Mouse (Mus musculus) liver, adult 2 months (tissue): ENCODE measurements around the gene Cacnb4. TPM values are rescaled to one million over a fixed set of nuclear protein-coding genes. Genes with fewer than 3 reads are reported as not detected.

Source experiments
- DNase-seq: peaks from one replicate; pipeline ENCODE4 v3.0.0-alpha.2; 2011; ENCODE audit warnings: low read depth, low spot score; ENCODE audit errors: extremely low read depth
- H3K27ac ChIP-seq: fragments of 200-500 bp; replicated peaks from 2 replicates; pipeline ENCODE4 v1.5.1; 2012; ENCODE audit warnings: low read depth, mild to moderate bottlenecking, control low read depth, inconsistent platforms, low read length; ENCODE audit not compliant: insufficient read depth
- H3K27me3 ChIP-seq: fragments of 200-500 bp; 2 replicates; pipeline ENCODE4 v1.6.1; 2012; ENCODE audit warnings: mild to moderate bottlenecking, moderate library complexity, low read length, inconsistent platforms; ENCODE audit not compliant: control insufficient read depth, insufficient read depth
- H3K36me3 ChIP-seq: fragments of 200-500 bp; 2 replicates; pipeline ENCODE4 v1.6.1; 2012; ENCODE audit warnings: low read length, inconsistent platforms; ENCODE audit not compliant: control insufficient read depth, insufficient read depth
- H3K4me1 ChIP-seq: fragments of 200-500 bp; 2 replicates; pipeline ENCODE4 v1.6.1; 2011; ENCODE audit warnings: low read length; ENCODE audit not compliant: control insufficient read depth, insufficient read depth
- H3K4me3 ChIP-seq: fragments of 200-500 bp; 2 replicates; pipeline ENCODE4 v1.5.1; 2011; ENCODE audit warnings: low read depth, mild to moderate bottlenecking, control low read depth, low read length, moderate library complexity; ENCODE audit not compliant: insufficient read depth
- H3K79me2 ChIP-seq: fragments of 200-500 bp; 2 replicates; pipeline ENCODE4 v1.6.1; 2012; ENCODE audit warnings: inconsistent platforms, mild to moderate bottlenecking, low read length, moderate library complexity; ENCODE audit not compliant: control insufficient read depth, insufficient read depth
- H3K9ac ChIP-seq: fragments of 200-500 bp; 2 replicates; pipeline ENCODE4 v1.6.1; 2012; ENCODE audit warnings: low read depth, mild to moderate bottlenecking, control low read depth, inconsistent platforms, low read length
- CTCF ChIP-seq: fragments of 200-500 bp; IDR thresholded peaks from 2 replicates; pipeline ENCODE4 v1.5.1; 2011; ENCODE audit warnings: low read depth, low read length, control low read depth
- POLR2A ChIP-seq: fragments of 200-500 bp; IDR thresholded peaks from 2 replicates; pipeline ENCODE4 v1.6.1; 2011; ENCODE audit warnings: low read length, control low read depth; ENCODE audit not compliant: insufficient read depth; ENCODE audit errors: extremely low read depth
- WGBS: fragments of 180-500 bp; shearing (Covaris S2); methylation state at CpG from one replicate; pipeline ENCODE4 v1.1.7; 2018; 5-methylcytosine and 5-hydroxymethylcytosine counted together
- polyA plus RNA-seq: library from polyadenylated mRNA; depleted of rRNA; stranded (reverse); fragments of >200 nt; gene quantifications from 2 replicates; pipeline ENCODE4 v1.2.3, GENCODE M21; 2012
- total RNA-seq: library from RNA; depleted of rRNA; stranded (reverse); fragments of >200 nt; gene quantifications from 2 replicates; pipeline ENCODE4 v1.2.3, GENCODE M21; 2014

Cacnb4 gene
- total and polyA plus RNA-seq, 2 experiments = 0.01 TPM; not detected in 1

- H3K9ac ChIP-seq = no peak overlapping the region
- no peak overlapping the region for H3K27ac ChIP-seq
- H3K79me2 ChIP-seq = no peaks in the 10 kb centered on the region
- 6% methylated on average over 6 of the region's 6 CpGs for WGBS
- peaks cover 9% of the 10 kb centered on the region for H3K4me1 ChIP-seq
- H3K4me3 ChIP-seq = no peak overlapping the region
- no peaks in the 10 kb centered on the region for H3K27me3 ChIP-seq
- peak; percentile 91 for DNase-seq
- no peak for TF ChIP-seq POLR2A
- TF ChIP-seq CTCF = no peak
- H3K36me3 ChIP-seq = no peaks in the 10 kb centered on the region
These were observed 238.6 kb downstream of the Cacnb4 start for GRCm38 (mm10) chr2:52438013-52438412.

DNA sequence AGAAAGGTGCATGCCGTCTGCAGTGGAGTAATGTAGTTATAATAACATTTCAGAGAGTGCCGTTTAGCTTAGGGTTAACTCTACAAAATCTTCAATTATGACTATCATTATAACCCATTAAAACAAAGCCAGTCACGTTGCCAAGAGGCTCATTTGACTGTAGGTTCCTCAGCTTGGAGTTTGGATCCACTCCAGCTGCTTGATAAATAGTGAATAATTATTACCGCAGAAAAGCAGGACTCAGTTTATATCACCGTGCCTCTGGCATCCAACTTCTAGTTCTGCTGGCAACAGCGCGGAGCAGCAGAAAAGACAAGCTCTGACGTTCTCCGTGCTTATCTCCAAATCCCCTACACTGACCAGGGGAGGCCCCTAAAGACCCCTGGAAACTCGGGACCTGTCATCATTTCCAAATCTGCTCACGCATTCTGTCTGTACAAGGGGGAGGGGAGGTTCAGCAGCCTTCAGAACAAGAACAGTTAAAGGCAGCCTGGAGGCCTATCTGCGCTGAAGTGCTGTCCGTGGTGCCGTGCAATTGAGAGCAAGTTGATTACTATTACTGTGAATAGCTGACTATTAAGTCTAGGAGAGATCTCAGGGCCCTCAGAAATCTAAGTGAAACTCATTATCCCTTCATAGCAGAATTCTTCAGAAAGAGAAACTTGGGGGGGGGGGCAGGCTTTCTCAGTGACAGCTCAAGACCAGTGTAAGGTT, 240.6 kb downstream of the Cacnb4 start:
- no peak for TF ChIP-seq POLR2A
- TF ChIP-seq CTCF = no peak
- 82% methylated on average over 14 of the region's 14 CpGs for WGBS
- no peaks in the 10 kb centered on the region for H3K36me3 ChIP-seq
- no peak overlapping the region for H3K9ac ChIP-seq
- H3K27ac ChIP-seq = no peak overlapping the region
- no peaks in the 10 kb centered on the region for H3K79me2 ChIP-seq
- DNase-seq = no peak
- no peak overlapping the region for H3K4me3 ChIP-seq
- H3K4me1 ChIP-seq = peaks cover 9% of the 10 kb centered on the region
- no peaks in the 10 kb centered on the region for H3K27me3 ChIP-seq

DNA sequence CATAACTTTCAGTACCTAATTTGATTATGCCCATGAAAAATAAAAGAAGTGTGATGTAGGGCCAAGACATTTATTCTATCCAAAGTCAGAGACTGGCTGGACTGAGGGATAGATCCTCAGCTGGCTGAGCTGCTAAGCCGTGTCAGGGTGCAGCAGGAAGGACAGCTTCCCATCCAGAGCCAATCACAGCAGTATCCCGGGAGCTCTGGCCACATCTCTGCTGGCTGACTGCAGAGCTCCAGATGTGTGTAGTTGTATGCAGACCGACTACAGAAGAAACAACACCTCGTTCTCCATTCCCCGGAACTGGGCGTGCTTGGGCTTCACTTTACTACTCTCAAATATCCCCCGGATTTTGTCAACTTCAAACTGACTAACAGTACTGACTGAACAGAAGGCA, 243.3 kb downstream of the Cacnb4 start:
- Histone ChIP-seq H3K4me3 (no peak overlapping the region), H3K9ac (no peak overlapping the region), H3K27me3 (no peaks in the 10 kb centered on the region), H3K79me2 (no peaks in the 10 kb centered on the region), H3K36me3 (no peaks in the 10 kb centered on the region), H3K27ac (no peak overlapping the region), H3K4me1 (peaks cover 4% of the 10 kb centered on the region)
- 90% methylated on average over 7 of the region's 7 CpGs for WGBS
- TF ChIP-seq CTCF = no peak
- no peak for DNase-seq

GRCm38 (mm10) chr2:52427383-52427782, 249.2 kb downstream of the Cacnb4 start:
- Histone ChIP-seq H3K79me2 (peaks cover 10% of the 10 kb centered on the region; the same call in 1 of the 2 replicates), H3K27me3 (no peaks in the 10 kb centered on the region), H3K27ac (no peak overlapping the region), H3K4me3 (no peak overlapping the region), H3K9ac (no peak overlapping the region), H3K36me3 (no peaks in the 10 kb centered on the region), H3K4me1 (peaks cover 6% of the 10 kb centered on the region)
- TF ChIP-seq POLR2A (no peak), CTCF (no peak)
- WGBS = 96% methylated on average over 3 of the region's 3 CpGs
- no peak for DNase-seq

GRCm38 (mm10) chr2:52426041-52426440, 250.6 kb downstream of the Cacnb4 start:
- no peak for DNase-seq
- Histone ChIP-seq H3K36me3 (no peaks in the 10 kb centered on the region), H3K27ac (no peak overlapping the region), H3K4me1 (peaks cover 17% of the 10 kb centered on the region), H3K9ac (no peak overlapping the region), H3K4me3 (no peak overlapping the region), H3K79me2 (peaks cover 21% of the 10 kb centered on the region; the same call in 1 of the 2 replicates), H3K27me3 (no peaks in the 10 kb centered on the region)
- no peak for TF ChIP-seq POLR2A
- TF ChIP-seq CTCF = no peak
- 94% methylated on average over 3 of the region's 3 CpGs for WGBS

DNA sequence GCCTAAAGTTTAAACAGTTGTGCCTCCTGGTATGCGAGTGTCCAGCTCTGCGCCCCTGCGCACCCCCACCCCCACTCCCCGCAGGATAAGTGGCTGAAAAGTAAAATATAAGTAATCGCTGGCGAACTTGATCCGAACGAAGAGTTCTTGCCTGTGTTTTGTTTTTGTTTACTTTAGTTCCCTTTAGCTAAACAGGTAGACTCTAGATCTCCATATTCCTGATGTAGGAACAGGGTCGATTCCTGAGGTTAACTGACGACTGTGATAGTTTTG, 251.2 kb downstream of the Cacnb4 start:
- WGBS = 6% methylated on average over 10 of the region's 10 CpGs
- H3K9ac ChIP-seq = peak overlapping the region; percentile 73
- no peak for DNase-seq
- H3K4me3 ChIP-seq = peak overlapping the region; percentile 79
- TF ChIP-seq POLR2A (no peak), CTCF (no peak)
- no peaks in the 10 kb centered on the region for H3K36me3 ChIP-seq
- peak overlapping the region; percentile 55; the same call in 1 of the 2 replicates for H3K27ac ChIP-seq
- no peaks in the 10 kb centered on the region for H3K27me3 ChIP-seq
- peaks cover 23% of the 10 kb centered on the region; the same call in 1 of the 2 replicates for H3K79me2 ChIP-seq
- H3K4me1 ChIP-seq = peaks cover 20% of the 10 kb centered on the region
